Mouse (Mus musculus) midbrain, postnatal 0 days (tissue): ENCODE measurements around the gene Selenot. TPM values are rescaled to one million over a fixed set of nuclear protein-coding genes. Genes with fewer than 3 reads are reported as not detected.
A peak's percentile ranks its signal among the peaks of the same experiment; 100 is the strongest.

Source experiments
- ATAC-seq: fragments of 200-750 bp; cut with Nextera tagmentation; 2 replicates; pipeline ENCODE4 v1.8.0; 2017; ENCODE audit warnings: moderate number of reproducible peaks, mild to moderate bottlenecking, moderate TSS enrichment, moderate library complexity; ENCODE audit not compliant: low FRiP score
- DNase-seq: peaks from one replicate; pipeline ENCODE4 v3.0.0-alpha.2; 2015; ENCODE audit warnings: low spot score
- H3K27ac ChIP-seq: fragments of 300-500 bp; sonication (generic); 2 replicates; pipeline ENCODE4 v1.5.1; 2014; ENCODE audit warnings: low read depth, mild to moderate bottlenecking, low read length, mixed read lengths
- H3K27me3 ChIP-seq: fragments of 300-500 bp; sonication (generic); 2 replicates; pipeline ENCODE4 v1.6.1; 2014; ENCODE audit warnings: low read length, control low read depth, mixed read lengths; ENCODE audit not compliant: insufficient read depth
- H3K36me3 ChIP-seq: fragments of 300-500 bp; sonication (generic); 2 replicates; pipeline ENCODE4 v1.6.1; 2014; ENCODE audit warnings: low read length, control low read depth, mixed read lengths; ENCODE audit not compliant: insufficient read depth
- H3K4me1 ChIP-seq: fragments of 300-500 bp; sonication (generic); 2 replicates; pipeline ENCODE4 v1.6.1; 2014; ENCODE audit warnings: mild to moderate bottlenecking, control low read depth, antibody characterized with exemption, low read length, mixed read lengths; ENCODE audit not compliant: insufficient read depth
- H3K4me2 ChIP-seq: fragments of 300-500 bp; sonication (generic); 2 replicates; pipeline ENCODE4 v1.6.1; 2014; ENCODE audit warnings: low read depth, mild to moderate bottlenecking, low read length, mixed read lengths; ENCODE audit not compliant: poor library complexity, severe bottlenecking
- H3K4me3 ChIP-seq: fragments of 300-500 bp; sonication (generic); 2 replicates; pipeline ENCODE4 v1.5.1; 2014; ENCODE audit warnings: low read depth, mild to moderate bottlenecking, low read length, moderate library complexity
- H3K9ac ChIP-seq: fragments of 300-500 bp; sonication (generic); replicated peaks from 2 replicates; pipeline ENCODE4 v1.6.1; 2014; ENCODE audit warnings: mild to moderate bottlenecking, low read length, moderate library complexity, mixed read lengths; ENCODE audit not compliant: poor library complexity, severe bottlenecking
- H3K9me3 ChIP-seq: fragments of 300-500 bp; sonication (generic); 2 replicates; pipeline ENCODE4 v1.6.1; 2016; ENCODE audit warnings: low read length, control low read depth
- CTCF ChIP-seq: IDR thresholded peaks from 2 replicates; pipeline ENCODE4 v1.5.1; 2016; ENCODE audit warnings: antibody characterized with exemption, mild to moderate bottlenecking
- WGBS: fragments of 180-500 bp; shearing (Covaris S2); extraction: QIAGEN DNeasy Blood & Tissue Kit; methylation state at CpG from one replicate; pipeline ENCODE4 v1.1.7; 2014; 5-methylcytosine and 5-hydroxymethylcytosine counted together
- polyA plus RNA-seq: library from polyadenylated mRNA; unstranded; fragments of >200 nt; fragmentation: Nextera tagmentation; extraction: Ambion mirVana; gene quantifications from 2 replicates; pipeline ENCODE4 v1.2.1, GENCODE M21; 2015
- total RNA-seq: library from RNA; depleted of rRNA; stranded (reverse); fragments of >200 nt; gene quantifications from 2 replicates; pipeline ENCODE4 v1.2.3, GENCODE M21; 2014; rRNA removed

Selenot gene
- total and polyA plus RNA-seq, 2 experiments from 2014 or later: 25.8 to 220 TPM

- 76% methylated on average over 7 of the region's 7 CpGs for WGBS
- Histone ChIP-seq H3K9ac (no peak overlapping the region), H3K36me3 (no peaks in the 10 kb centered on the region), H3K4me3 (no peak overlapping the region), H3K4me2 (no peak overlapping the region), H3K9me3 (no peaks in the 10 kb centered on the region), H3K4me1 (no peaks in the 10 kb centered on the region), H3K27ac (no peak overlapping the region), H3K27me3 (no peaks in the 10 kb centered on the region)
- DNase-seq: no peak
- no peak for TF ChIP-seq CTCF
- ATAC-seq: no peak
Measured at GRCm38 (mm10) chr3:58621066-58621465, 44.6 kb downstream of the Selenot start.

GRCm38 (mm10) chr3:58622665-58623394 is 46.4 kb downstream of the Selenot start:
- ATAC-seq: no peak
- DNase-seq: no peak
- H3K9ac ChIP-seq: no peak overlapping the region
- no peaks in the 10 kb centered on the region for H3K9me3 ChIP-seq
- H3K4me1 ChIP-seq: no peaks in the 10 kb centered on the region
- no peak overlapping the region for H3K4me3 ChIP-seq
- no peak overlapping the region for H3K27ac ChIP-seq
- H3K36me3 ChIP-seq: no peaks in the 10 kb centered on the region
- H3K27me3 ChIP-seq: no peaks in the 10 kb centered on the region
- H3K4me2 ChIP-seq: no peak overlapping the region
- TF ChIP-seq CTCF: no peak
- 77% methylated on average over 3 of the region's 3 CpGs for WGBS

GRCm38 (mm10) chr3:58624981-58625380 is 48.5 kb downstream of the Selenot start:
- ATAC-seq: no peak
- H3K27ac ChIP-seq: no peak overlapping the region
- H3K9ac ChIP-seq: no peak overlapping the region
- WGBS: 89% methylated on average over 4 of the region's 4 CpGs
- DNase-seq: no peak
- TF ChIP-seq CTCF: no peak
- H3K36me3 ChIP-seq: no peaks in the 10 kb centered on the region
- no peak overlapping the region for H3K4me2 ChIP-seq
- no peaks in the 10 kb centered on the region for H3K4me1 ChIP-seq
- H3K4me3 ChIP-seq: no peak overlapping the region
- no peaks in the 10 kb centered on the region for H3K9me3 ChIP-seq
- H3K27me3 ChIP-seq: no peaks in the 10 kb centered on the region

- ATAC-seq: no peak
- Histone ChIP-seq H3K36me3 (no peaks in the 10 kb centered on the region), H3K27me3 (no peaks in the 10 kb centered on the region), H3K4me3 (no peak overlapping the region), H3K27ac (no peak overlapping the region), H3K9me3 (no peaks in the 10 kb centered on the region), H3K4me1 (peaks cover 2% of the 10 kb centered on the region; the same call in 1 of the 2 replicates), H3K4me2 (no peak overlapping the region), H3K9ac (no peak overlapping the region)
- 87% methylated on average over 2 of the region's 2 CpGs for WGBS
- TF ChIP-seq CTCF: no peak
- no peak for DNase-seq
Measured at GRCm38 (mm10) chr3:58631693-58632092, 55.3 kb downstream of the Selenot start.

- Histone ChIP-seq H3K4me3 (peak within 1 kb of the TSS; percentile 48), H3K4me2 (peak within 1 kb of the TSS; percentile 90), H3K27ac (no peak within 1 kb of the TSS), H3K9ac (peak within 1 kb of the TSS; percentile 52), H3K27me3 (no peaks in the 10 kb centered on the region), H3K9me3 (no peaks in the 10 kb centered on the region), H3K4me1 (peaks cover 2% of the 10 kb centered on the region; the same call in 1 of the 2 replicates), H3K36me3 (no peaks in the 10 kb centered on the region)
- DNase-seq (peak; percentile 66), ATAC-seq (peak; percentile 70)
- under 1% methylated on average over 34 of the region's 34 CpGs for WGBS
- TF ChIP-seq CTCF: no peak
Measured at GRCm38 (mm10) chr3:58636406-58637295, 60.2 kb downstream of the Selenot start, which contains the start of gene Erich6. Gene Erich6 (minus strand): TSS chr3:58637207.

Other genes with a start within 250 kb of the Selenot start
- 39.6 and 40.3 TPM in 2 replicates for gene Tsc22d2, start 161.9 kb upstream of the Selenot start, total RNA-seq
- 9.1 and 11.7 TPM in 2 replicates for gene Tsc22d2, start 161.9 kb upstream of the Selenot start, polyA plus RNA-seq
- gene Eif2a, start 50.8 kb upstream of the Selenot start, total RNA-seq: 45.5 and 50.9 TPM in 2 replicates
- 29.1 and 30.3 TPM in 2 replicates for gene Eif2a, start 50.8 kb upstream of the Selenot start, polyA plus RNA-seq
- 35.7 and 42.4 TPM in 2 replicates for gene Serp1, start 50.7 kb upstream of the Selenot start, total RNA-seq
- gene Serp1, start 50.7 kb upstream of the Selenot start, polyA plus RNA-seq: 44.9 and 45.1 TPM in 2 replicates
- gene Erich6, start 60.6 kb downstream of the Selenot start, total RNA-seq: 0.66 and 1.5 TPM in 2 replicates
- gene Erich6, start 60.6 kb downstream of the Selenot start, polyA plus RNA-seq: 0.20 and 0.44 TPM in 2 replicates
- gene Siah2, start 115.8 kb downstream of the Selenot start, total RNA-seq: 24.8 and 25.7 TPM in 2 replicates
- gene Siah2, start 115.8 kb downstream of the Selenot start, polyA plus RNA-seq: 11.4 and 13.1 TPM in 2 replicates
- 0.24 TPM in 1 of 2 replicates, not detected in the other for gene Mindy4b-ps, start 245.7 kb downstream of the Selenot start, total RNA-seq
- 0.11 and 0.52 TPM in 2 replicates for gene Mindy4b-ps, start 245.7 kb downstream of the Selenot start, polyA plus RNA-seq